Mouse (Mus musculus): ENCODE data around the gene Plcl1.

- TF ChIP-seq POLR2A (IDR thresholded peaks at IDR 0.05; ENCODE audit: low read depth, low read length), result no peak
- TF ChIP-seq CTCF (IDR thresholded peaks at IDR 0.05; ENCODE audit: extremely low read depth, insufficient read length, insufficient replicate concordance, low read depth, low read length), result no peak
These were observed 44.1 kb downstream of the Plcl1 start for GRCm38 (mm10) chr1:55449779-55450178.

All from small intestine, adult 2 months (tissue).